ENCODE assay signal across 8 mouse cellular contexts in genomic region chr10:80506222-80506621, GRCm38 (mm10). TPM values are rescaled to one million over a fixed set of nuclear protein-coding genes. Genes with fewer than 3 reads are reported as not detected.
DNase-seq lines count a peak whose midpoint lies in the region; ATAC-seq and TF ChIP-seq lines count a peak whose summit lies in the region.
"Had no signal": no experiment of that assay in that cellular context is flagged by ENCODE, and none has a peak within 500 bp of the region (broad histone marks: within the 10 kb centered on the region; RNA-seq: fewer than 3 reads in every experiment).

No protein-coding gene starts in this region.

- no peak overlapping the region for H3K27ac ChIP-seq in thymus, adult 2 months (ENCODE audit: control insufficient read depth, insufficient read depth, low read length)
- H3K27ac ChIP-seq in liver, adult 2 months (replicated peaks; ENCODE audit: insufficient read depth, low read depth, low read length) = no peak overlapping the region
- H3K27ac ChIP-seq: hindbrain, embryonic 15.5 days had no signal

- TF ChIP-seq POLR2A in thymus, adult 2 months (IDR thresholded peaks at IDR 0.05; ENCODE audit: control insufficient read depth, extremely low read depth, insufficient read depth, low read length, poor library complexity) = no peak
- TF ChIP-seq POLR2A in liver, adult 2 months (IDR thresholded peaks at IDR 0.05; ENCODE audit: extremely low read depth, insufficient read depth, low read length) = no peak

- DNase-seq in thymus, adult 2 months = peak; percentile 72
- DNase-seq in thymus, adult 18-20 months = no peak
- DNase-seq in adrenal gland, adult 18-20 months (ENCODE audit: low spot score in 2 of 2) = peak; percentile 56 to 70
- peak; percentile 66 for DNase-seq in embryo, embryonic 11.5 days (ENCODE audit: low read depth, low spot score)
- DNase-seq in liver, adult 2 months (ENCODE audit: extremely low read depth, low read depth, low spot score) = peak; percentile 17
- peak; percentile 63 for DNase-seq in ovary, postnatal 36 days (ENCODE audit: low spot score)

- peaks cover 4% of the 10 kb centered on the region; the same call in 1 of the 2 replicates for H3K4me1 ChIP-seq in thymus, adult 2 months (replicated peaks; ENCODE audit: control insufficient read depth, insufficient read depth, low read length)
- H3K4me1 ChIP-seq in liver, adult 2 months (ENCODE audit: control insufficient read depth, insufficient read depth, low read length) = peaks cover 2% of the 10 kb centered on the region; the same call in 1 of the 2 replicates

- no peaks in the 10 kb centered on the region for H3K36me3 ChIP-seq in thymus, adult 2 months (ENCODE audit: control insufficient read depth, insufficient read depth, low read length)
- no peaks in the 10 kb centered on the region for H3K36me3 ChIP-seq in liver, adult 2 months (ENCODE audit: control insufficient read depth, insufficient read depth, low read length)
- H3K36me3 ChIP-seq: hindbrain, embryonic 15.5 days had no signal

- ATAC-seq in hematopoietic stem cell, adult 5-6 weeks (replicated peaks in 1 of 2; ENCODE audit: insufficient read depth in 1 of 2, low FRiP score in 2 of 2, low TSS enrichment in 1 of 2, low read depth in 1 of 2, poor library complexity in 2 of 2, severe bottlenecking in 2 of 2) = peak; percentile 46 to 58; a peak in 2 of 4 replicates

- no peaks in the 10 kb centered on the region for H3K79me2 ChIP-seq in liver, adult 2 months (ENCODE audit: control insufficient read depth, insufficient read depth, low read length)

- peaks cover 21% of the 10 kb centered on the region for H3K27me3 ChIP-seq in thymus, adult 2 months (ENCODE audit: control insufficient read depth, insufficient read depth, low read length)
- H3K27me3 ChIP-seq in liver, adult 2 months (ENCODE audit: control insufficient read depth, insufficient read depth, low read length) = peaks cover 8% of the 10 kb centered on the region; the same call in 1 of the 2 replicates

- 1% methylated on average over 11 of the region's 11 CpGs for WGBS in thymus, adult 2 months
- WGBS in liver, adult 2 months = 1% methylated on average over 11 of the region's 11 CpGs

- no peak overlapping the region for H3K4me3 ChIP-seq in thymus, adult 2 months (ENCODE audit: control insufficient read depth, insufficient read depth, low read length)
- H3K4me3 ChIP-seq in liver, adult 2 months (ENCODE audit: insufficient read depth, low read depth, low read length) = no peak overlapping the region
- H3K4me3 ChIP-seq: hindbrain, embryonic 15.5 days had no signal

- H3K9ac ChIP-seq in liver, adult 2 months (ENCODE audit: low read depth, low read length) = no peak overlapping the region
- H3K9ac ChIP-seq: hindbrain, embryonic 15.5 days had no signal

- peak; percentile 71; the same call in 1 of the 2 replicates for TF ChIP-seq CTCF in thymus, adult 2 months (IDR thresholded peaks at IDR 0.05; ENCODE audit: borderline replicate concordance, control insufficient read depth, extremely low read depth, insufficient read depth, low read length, poor library complexity)
- peak; percentile 85 for TF ChIP-seq CTCF in liver, adult 2 months (IDR thresholded peaks at IDR 0.05; ENCODE audit: low read depth, low read length)

RNA-seq across cellular contexts. Expression of gene Onecut3, which starts 11.6 kb away (rescaled TPM):
- polyA plus RNA-seq in thymus, adult 2 months (2012; rRNA removed) = 0.03 and 0.10 TPM in 2 replicates
- not detected for total RNA-seq in adrenal gland, adult 18-20 months (2021)
- not detected in 2 replicates for total RNA-seq in hematopoietic stem cell, adult 5-6 weeks (2017)
- total RNA-seq in liver, adult 2 months (2014; rRNA removed) = not detected in 2 replicates
- not detected in 2 replicates for polyA plus RNA-seq in liver, adult 2 months (2012; rRNA removed)

RNA-seq across cellular contexts. Expression of gene Atp8b3, which starts 32.7 kb away (rescaled TPM):
- 0.20 and 0.31 TPM in 2 replicates for polyA plus RNA-seq in thymus, adult 2 months (2012; rRNA removed)
- total RNA-seq in adrenal gland, adult 18-20 months (2021) = 1 to 10 TPM in 1 of 2 experiments, under 1 TPM in 1; 0.80 to 1.1 TPM
- not detected in 2 replicates for total RNA-seq in hematopoietic stem cell, adult 5-6 weeks (2017)
- not detected in 2 replicates for total RNA-seq in liver, adult 2 months (2014; rRNA removed)
- 0.04 TPM in 1 of 2 replicates, not detected in the other for polyA plus RNA-seq in liver, adult 2 months (2012; rRNA removed)

RNA-seq across cellular contexts. Expression of gene Rexo1, which starts 55.1 kb away (rescaled TPM):
- 188 and 209 TPM in 2 replicates for polyA plus RNA-seq in thymus, adult 2 months (2012; rRNA removed)
- total RNA-seq in adrenal gland, adult 18-20 months (2021) = 10 to 100 TPM; 32.9 to 48.4 TPM
- 13.9 and 19.2 TPM in 2 replicates for total RNA-seq in hematopoietic stem cell, adult 5-6 weeks (2017)
- 4.4 and 5.5 TPM in 2 replicates for total RNA-seq in liver, adult 2 months (2014; rRNA removed)
- polyA plus RNA-seq in liver, adult 2 months (2012; rRNA removed) = 28.1 and 36.8 TPM in 2 replicates

Comparison
In these comparisons a context has a peak if more than half of its experiments do, and no peak if none do; other contexts are left out.
1. DNase-seq: peak in thymus, adult 2 months (single experiment), adrenal gland, adult 18-20 months (2 of 2), embryo, embryonic 11.5 days (single experiment), liver, adult 2 months (single experiment) and ovary, postnatal 36 days (single experiment); none in thymus, adult 18-20 months (0 of 2).